Mouse (Mus musculus) erythroblast, embryonic 14.5 days (primary cell): ENCODE measurements around the gene Poc1a.

ENCODE experiments used
- GATA1 ChIP-seq: IDR thresholded peaks from 2 replicates; pipeline ENCODE4 v1.6.1; 2012; ENCODE audit warnings: low read length, inconsistent platforms, mixed read lengths
- TAL1 ChIP-seq: IDR thresholded peaks from 3 replicates; pipeline ENCODE4 v1.6.1; 2012; ENCODE audit warnings: low read length, inconsistent platforms, mixed read lengths

- TF ChIP-seq TAL1 (no peak), GATA1 (no peak)
Measured at GRCm38 (mm10) chr9:106373973-106374372, 93.1 kb downstream of the Poc1a start.
